Mouse (Mus musculus) forelimb bud, embryonic 11.5 days (tissue): ENCODE results near the gene Tet1.

Experiments used
- DNase-seq: peaks from one replicate; pipeline ENCODE4 v3.0.0-alpha.2; 2012; ENCODE audit warnings: low read depth, low spot score

The Tet1 gene

DNA sequence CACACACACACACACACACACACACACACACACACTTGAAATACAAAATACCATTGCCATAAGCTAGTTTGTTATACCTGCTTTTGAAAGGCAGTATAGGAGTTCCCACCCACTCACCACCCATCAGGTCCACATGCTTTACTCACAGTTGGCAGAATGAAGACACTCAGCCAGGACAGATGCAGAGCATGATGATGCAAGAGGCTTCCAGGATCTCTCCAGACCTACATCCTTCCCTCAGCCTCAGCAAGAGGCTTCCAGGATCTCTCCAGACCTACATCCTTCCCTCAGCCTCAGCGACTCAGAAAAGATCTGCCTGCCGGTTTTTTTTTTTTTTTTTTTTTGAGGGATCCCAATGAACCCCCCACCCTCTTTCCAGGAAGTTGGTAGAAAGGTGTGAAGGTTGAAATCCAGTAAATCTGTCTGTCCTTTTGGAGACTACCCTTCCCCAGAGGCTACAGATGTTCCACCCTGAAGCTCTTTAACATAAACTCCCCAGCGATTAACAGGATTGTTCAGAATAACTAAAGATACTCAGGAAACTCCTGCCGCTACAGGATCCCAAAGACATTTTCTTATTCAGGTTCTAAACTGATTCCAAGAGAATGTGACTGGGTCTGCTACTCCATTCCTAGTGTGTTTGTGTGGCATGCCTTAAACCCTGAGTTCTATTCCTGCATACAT, 16.1 kb downstream of the Tet1 start:
- no peak for DNase-seq

DNA sequence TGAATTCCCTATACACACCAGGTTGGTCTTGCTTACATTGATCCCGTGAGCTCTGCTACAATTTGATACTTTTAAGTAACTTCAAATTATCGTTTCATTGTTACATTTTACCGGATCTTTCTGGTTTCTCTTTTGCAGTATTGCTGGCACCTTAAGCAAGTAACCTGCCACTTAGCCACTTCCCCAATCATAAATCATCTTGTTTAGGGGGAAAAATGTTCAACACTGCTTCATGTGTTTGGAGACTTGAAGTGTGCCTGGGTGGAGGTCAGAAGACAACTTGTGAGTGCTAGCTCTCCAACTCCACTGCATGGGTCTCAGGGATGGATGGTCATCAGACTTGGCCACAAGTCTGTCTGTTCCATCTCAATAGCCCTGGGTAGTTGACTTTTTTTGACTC, 17.8 kb downstream of the Tet1 start:
- no peak for DNase-seq

DNA sequence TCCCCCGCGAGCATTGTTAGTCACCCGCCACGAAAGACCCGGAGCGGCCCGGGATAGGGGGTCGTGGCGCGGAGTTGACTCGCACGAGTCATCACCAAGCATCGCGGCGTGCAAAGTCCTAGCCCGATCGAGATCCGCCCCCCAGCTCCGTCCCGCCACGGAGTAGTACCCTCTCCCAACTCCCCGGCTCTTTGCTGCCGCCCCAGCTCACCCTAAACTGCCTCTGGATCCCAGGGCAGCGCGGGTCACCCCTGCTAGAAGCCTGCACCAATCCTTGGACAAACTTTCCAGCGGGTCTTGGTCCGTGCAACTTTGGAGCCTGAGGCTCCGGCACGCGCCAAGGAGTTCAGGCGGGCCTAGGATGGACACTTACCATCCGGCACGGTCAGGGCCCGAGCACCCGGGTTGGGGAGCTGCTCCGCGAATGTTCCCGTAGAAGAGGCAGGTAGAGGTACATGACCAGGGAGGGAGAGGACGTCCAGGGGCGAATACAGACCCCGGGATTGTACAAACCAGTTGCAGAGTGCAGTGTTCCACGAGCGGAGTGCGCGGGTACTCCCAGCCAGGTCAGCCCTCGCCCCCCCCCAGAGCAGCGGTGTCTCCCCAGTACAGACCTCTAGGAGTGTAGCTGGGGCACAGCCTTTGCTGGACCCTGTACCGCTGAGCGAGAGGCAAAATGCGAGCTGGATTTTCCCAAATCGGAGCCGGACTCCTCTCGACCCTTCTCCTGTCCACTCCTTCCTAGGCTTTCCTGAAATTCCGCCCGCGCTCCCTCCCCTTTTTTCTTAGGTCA, 21.8 kb downstream of the Tet1 start:
- peak; percentile 82 for DNase-seq

DNA sequence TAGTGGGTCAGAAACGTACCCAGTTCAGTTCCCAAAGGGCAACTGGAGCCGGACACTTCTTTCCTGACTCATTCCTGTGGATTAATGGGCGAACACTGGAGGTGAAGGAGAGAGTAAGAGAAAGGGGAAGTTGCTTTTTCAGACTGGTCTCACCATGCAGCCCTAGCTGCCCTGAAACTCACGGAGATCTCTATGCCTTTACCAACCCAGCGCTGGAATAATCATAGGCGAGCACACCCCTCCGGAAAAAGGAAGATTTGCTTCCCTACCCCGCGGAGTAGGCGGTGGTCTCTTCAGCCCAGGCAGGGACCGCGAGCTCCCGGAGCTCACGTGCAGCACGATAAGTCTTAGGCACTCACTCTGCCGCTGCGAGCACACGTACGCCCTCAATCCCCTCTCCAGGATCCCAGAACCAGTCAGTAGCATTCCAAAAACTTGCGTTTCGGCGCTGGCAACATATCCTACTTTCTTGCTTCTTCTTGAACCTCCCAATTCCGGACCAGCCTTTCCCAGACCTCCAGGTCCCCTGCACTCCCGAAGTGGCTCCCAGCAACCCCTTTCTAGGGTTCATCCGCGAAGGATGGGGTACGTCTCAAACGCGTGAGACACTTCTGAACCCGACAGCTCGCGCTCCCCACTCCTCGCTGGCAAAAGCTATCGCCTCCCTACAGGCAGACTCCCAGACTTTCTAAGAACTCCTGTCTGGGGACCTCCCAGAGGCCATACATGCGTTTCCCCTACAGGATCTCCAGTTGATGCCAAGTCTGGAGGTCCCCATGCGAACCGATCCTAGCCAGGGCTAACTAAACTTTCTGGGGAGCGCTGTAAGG, 22.6 kb downstream of the Tet1 start:
- DNase-seq, result no peak

DNA sequence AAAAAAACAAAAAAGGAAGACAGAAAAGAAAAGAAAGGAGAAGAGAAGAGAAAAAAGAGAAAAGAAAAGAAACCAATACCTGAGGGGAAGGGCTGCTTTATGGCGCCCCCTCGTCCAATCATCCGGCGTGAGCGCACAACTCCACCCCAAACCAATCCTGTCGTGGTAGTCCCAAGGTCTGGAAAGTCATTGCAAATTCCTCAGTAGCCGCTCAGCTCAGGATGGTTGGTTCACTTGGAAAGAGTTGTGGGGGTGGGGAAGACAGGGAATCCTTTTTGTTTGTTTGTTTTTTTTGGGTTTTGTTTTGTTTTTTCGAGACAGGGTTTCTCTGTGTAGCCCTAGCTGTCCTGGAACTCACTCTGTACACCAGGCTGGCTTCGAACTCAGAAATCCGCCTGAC, 23.3 kb downstream of the Tet1 start:
- DNase-seq, result no peak

DNA sequence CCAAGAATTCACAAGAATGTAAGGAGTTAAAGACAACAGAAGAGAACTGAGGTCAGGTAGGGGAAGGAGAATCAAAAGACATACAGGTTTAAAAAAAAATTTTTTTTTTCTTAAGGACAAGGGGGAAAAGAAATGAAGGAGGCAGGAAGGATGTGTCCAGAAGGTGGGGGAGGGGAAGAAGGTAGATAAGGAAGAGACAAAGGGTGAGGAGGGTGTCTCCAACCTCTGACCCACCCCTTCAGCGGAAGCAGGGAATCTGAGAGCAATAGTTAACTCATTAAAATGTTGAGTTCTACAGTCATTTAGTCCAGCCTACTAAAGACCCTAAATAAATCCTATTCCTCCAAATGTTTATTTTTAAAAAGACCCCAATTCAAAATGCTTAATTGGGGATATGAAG, 24.3 kb downstream of the Tet1 start:
- DNase-seq, result no peak

DNA sequence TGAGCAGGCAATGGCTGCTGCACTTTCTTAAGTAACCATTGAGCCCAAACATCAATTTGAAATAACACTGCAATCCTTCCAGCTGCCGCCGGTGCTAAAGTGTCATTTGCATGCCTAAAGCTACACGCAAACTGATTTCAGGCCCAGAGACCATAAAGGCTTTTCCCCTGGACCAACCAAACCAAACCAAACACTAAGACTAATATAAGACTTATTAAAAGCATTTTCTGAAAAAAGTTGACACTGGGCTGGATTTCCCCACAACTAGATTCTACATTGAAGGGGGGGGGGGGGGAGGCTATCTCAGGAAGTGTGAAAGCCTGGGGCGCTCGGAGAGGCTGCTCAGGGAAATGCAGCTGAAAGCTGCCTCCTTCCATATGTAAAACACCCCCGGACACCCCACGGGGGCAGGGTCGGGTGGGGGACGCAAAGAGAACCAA, 24.8 kb downstream of the Tet1 start:
- DNase-seq, result no peak

DNA sequence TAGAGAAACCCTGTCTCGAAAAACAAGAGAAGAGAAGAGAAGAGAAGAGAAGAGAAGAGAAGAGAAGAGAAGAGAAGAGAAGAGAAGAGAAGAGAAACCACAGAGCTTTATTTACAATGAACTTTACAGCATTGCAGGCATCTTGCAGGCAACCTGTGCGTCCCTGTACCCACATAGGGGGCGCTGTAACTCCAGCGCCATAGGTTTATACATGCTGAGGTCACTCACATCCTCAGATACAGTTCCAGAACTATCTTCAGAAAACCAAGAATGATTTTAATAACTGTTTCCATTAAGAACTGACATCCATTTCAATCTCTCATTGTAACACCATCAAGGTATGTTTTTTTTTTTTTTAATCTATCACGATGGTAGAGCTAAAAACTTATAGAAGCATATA, 27.6 kb downstream of the Tet1 start:
- no peak for DNase-seq

DNA sequence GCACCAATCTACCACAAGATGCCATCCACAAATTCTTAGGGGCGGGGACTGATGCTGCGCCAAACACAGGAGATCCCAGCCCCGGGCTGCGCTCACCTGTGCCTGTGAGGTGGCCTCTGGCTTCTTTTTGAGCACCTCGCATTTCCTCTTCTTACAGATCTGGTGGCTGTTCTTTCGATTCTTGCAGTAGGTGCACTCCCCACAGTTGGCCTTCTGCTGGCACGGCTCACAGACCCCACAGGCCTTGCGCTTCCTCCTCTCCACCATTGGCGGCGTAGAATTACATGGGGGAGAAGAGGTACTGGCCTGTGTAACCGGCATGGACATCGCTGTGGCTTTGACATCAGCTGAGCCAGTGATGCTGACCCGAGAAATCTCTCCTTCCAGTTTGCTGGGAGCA, 30.7 kb downstream of the Tet1 start:
- no peak for DNase-seq

DNA sequence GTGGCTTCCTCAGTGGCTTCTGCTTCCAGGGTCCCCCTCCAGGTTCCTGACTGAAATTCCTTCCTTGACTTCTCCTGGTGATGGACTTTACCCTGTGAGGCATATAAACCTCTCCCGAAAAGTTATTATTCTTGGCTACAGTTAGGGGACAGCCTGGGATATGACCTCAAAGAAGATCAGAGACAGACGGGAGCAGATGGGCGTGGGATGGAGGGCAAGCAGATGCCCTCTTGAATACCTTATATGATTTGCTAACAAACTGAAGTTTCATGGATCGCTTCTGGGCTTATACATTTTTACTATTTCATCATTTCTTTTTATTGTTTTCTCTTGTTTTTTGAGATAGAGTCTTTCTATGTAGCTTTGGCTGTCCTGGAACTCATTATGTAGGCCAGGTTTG, 33.2 kb downstream of the Tet1 start:
- no peak for DNase-seq

DNA sequence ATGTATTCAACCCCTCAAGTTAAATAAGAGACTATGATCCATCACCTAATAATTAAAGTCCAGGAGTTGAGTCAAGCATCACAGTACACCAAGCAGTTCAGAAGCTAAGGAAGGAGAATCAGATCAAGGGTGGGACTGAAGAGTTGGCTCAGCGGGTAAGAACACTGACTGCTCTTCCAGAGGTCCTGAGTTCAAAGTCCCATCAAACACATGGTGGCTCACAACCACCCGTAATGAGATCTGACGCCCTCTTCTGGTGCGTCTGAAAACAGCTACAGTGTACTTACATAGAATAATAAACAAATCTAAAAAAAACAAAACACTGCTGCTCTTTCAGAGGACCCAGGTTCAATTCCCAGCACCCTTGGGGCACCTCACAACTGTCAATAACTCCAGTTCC, 34.0 kb downstream of the Tet1 start:
- DNase-seq, result no peak

DNA sequence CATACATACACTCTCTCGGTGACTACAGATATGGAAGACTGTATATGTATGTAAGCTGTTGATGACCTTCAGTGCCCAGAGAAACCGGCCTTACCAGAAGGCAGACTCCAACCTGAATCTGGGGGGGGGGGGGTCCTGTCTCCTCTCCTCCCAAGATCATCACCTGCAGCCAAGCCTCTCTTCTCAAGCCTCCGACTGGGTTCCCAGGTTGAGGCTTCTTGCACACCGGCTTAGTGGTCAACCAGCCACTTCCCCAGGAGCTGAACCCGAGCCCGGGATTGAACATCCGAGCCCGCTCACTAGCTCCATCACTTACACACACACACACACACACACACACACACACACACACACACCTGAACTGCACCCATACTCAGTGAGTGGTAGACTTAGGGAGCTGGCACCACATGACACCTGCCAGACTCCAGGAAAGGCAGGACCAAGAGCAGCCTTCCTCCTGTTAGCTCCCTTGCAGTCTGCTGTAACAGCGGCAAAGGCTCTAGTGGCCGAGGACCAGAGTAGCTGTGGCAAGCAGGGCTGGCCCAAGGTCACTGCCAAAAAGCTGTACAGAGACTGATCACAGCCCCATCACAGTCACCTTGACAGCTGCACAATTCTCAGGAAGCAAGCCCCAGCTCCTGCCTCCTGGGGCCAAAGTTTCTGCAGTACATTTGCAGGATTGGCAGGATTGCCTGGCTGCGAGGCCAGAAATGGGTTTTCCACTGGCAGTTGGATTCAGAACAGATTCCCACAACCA, 42.6 kb downstream of the Tet1 start:
- no peak for DNase-seq

DNA sequence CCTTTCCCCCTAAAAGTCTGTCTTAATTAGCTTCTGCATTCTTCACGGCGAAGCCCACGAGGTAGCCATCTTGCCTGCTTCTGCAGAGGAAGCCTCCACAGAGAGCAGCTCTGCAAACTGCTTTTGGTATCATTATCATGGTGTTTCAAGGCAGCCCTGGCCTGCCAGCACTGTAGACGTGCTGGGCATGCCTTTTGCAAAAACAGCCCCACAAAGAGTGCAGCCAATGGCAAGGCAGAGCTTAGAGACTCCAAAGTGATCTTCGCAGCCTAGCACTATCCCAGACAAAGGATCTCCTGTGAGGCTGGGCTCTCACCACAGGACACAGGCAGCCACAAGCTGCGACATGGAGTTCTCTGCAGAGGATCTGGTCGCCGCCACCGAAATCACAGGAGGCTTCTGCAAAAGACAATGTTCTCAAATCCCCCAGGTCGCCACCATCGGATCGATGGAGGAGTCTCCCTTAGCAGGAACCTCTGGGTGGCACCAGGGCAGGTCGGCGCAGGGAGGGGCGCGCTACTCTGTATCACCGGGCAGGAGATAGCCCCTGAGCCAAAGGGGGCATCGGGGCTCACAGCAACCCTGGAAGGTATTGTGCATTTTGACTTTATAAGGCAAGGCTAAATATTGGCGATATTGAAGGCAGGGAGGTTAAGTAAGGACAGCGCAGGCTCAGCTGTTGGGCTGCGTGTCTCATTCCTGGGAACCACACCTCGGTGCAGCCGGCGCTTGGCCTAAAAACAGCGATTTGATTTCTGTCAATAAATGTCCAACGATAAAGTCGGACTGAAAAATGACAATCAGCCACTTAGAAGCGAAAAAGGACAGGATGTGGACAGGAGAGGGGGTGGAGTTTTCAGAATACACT, 43.4 kb downstream of the Tet1 start:
- DNase-seq, result peak; percentile 84

DNA sequence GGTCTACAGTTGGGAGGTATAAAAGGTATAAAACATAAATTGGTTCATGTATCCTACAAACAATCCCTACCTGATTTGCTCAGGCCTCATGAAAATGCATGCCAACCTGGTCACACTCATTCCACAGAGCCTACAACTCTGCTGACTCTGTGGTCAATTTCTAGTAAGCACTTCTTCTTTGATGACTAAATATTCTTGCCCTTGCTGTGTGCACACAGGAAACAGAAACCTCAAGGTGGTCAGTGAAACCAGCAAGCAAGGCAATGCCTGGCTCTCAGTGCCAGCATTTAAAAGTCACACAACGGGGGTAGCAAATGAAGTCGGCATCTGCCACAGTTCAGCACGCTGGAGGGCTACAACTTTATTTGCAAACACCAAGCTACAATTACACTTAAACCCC, 45.2 kb downstream of the Tet1 start:
- no peak for DNase-seq

DNA sequence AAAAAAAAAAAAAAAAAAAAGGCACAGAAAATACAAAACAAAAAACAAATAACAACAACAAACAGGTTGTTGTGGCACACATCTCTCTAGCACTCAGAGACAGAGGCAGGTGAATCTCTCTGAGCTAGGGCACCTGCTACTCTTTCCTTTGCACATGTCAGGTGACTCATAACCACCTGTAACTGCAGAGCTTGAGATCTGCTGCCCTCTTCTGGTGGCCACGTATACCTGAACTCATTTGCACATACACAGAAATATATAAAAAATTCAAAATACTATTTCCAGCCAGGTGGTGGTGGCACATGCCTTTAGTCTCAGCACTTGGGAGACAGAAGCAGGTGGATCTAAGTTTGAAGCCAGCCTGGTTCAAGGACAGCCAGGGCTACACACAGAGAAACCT, 46.4 kb downstream of the Tet1 start:
- DNase-seq, result no peak

DNA sequence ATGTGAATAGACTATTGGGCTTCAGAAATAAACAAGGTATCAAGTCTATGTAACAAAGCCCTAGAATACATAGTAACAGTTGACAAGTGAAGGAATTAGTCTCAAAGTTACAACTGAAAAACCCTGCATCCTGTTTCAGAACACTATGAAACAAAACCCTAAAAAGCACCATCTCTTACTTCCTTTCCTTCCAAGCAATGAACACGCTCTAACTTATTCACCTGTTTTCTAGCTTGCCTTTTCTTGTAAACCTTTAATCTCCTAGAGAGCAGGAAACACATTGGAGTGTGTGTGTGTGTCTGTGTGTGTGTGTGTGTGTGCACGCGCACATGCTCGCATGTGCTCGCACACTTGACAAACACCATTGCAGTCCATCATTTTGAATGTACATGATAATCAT, 49.8 kb downstream of the Tet1 start:
- no peak for DNase-seq

DNA sequence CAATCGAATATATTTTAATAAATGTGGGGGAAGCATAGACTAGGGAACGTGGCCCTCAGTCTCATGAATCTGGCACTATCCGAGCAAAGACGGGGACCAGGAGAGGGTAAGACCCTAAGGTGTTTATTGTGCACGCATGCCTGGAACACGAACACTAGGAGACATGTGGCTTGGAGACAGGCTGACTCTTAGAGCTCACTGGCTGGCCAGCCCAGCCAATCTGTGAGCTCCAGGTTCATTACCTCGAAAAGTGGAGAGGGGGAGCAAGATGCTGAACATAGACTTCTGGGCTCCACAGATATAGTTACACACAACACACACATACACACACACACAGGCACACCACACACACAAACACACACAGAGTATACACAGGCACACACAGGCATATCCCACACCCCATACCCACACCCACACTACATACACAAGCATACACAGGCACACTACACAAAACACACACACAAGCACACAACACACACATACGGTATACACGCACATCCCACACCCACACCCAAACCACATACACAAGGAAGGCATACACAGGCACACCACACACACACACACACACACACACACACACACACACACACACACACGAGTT, 52.0 kb downstream of the Tet1 start:
- DNase-seq, result peak; percentile 32

DNA sequence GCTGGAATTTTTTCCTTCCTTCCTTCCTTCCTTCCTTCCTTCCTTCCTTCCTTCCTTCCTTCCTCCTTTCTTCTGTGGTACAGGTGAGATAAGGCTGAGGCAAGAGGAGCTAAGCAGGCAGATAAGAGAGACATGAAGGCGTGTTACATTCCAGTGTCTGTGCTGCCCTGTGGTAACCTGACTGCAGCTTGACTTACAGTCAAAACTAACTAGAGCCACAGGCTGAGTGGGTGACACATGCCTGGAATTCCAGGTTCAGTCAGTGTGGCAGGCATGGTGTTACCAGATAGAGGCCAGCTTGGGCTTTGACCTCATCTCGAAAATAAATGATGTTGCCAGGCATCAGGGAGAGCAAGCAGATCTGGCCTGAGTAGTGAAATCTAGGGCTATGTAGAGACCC, 53.8 kb downstream of the Tet1 start:
- no peak for DNase-seq

DNA sequence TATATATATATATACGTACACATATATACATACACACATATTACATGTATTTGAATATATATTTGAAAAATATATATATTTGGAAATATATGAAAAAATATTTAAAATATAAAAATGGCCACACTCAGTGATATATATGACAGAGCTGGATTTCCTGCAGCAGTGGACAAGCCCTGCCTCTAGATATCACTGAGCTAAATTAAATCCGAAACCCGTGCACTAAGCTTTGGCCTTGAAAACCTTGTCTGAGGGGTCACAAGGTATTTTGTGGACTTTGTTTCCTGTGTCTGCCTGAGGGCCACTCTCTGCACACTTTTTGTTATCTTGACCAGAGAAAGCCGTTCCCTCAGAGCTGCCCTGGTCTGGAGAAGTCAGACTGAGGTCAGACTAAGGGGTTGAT, 54.2 kb downstream of the Tet1 start:
- DNase-seq, result no peak

DNA sequence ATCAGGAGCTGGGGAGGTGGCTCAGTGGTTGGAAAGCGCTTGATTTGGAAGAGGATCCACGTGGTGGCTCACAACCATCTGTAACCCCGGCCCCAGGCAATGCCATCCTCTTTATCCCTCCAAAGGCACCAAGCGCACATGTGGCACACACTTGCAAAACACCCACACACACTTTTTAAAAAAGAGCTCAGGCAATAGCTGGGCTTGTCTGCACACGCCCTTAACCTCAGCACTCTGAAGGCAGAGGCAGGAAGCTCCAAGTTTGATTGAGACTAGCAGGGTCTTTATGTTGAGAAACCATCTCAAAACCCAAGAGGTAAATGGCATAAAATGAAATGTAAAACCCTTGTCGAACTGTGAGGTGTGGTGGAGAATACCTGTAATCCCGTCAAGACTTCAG, 57.2 kb downstream of the Tet1 start:
- DNase-seq, result no peak
